Mouse (Mus musculus) megakaryocyte, embryonic 14.5 days (primary cell): ENCODE measurements around the gene Vps25. TPM values are rescaled to one million over a fixed set of nuclear protein-coding genes. Genes with fewer than 3 reads are reported as not detected.

ENCODE experiments used
- H3K27me3 ChIP-seq: replicated peaks from 2 replicates; pipeline ENCODE3; 2012; ENCODE audit warnings: inconsistent platforms
- H3K36me3 ChIP-seq: replicated peaks from 2 replicates; pipeline ENCODE3; 2012; ENCODE audit warnings: low read length, inconsistent platforms, mixed read lengths
- H3K4me1 ChIP-seq: 2 replicates; pipeline ENCODE4 v1.6.1; 2012; ENCODE audit warnings: inconsistent platforms
- H3K4me3 ChIP-seq: replicated peaks from 2 replicates; pipeline ENCODE3; 2012; ENCODE audit warnings: moderate library complexity, mild to moderate bottlenecking, inconsistent platforms
- H3K9me3 ChIP-seq: 2 replicates; pipeline ENCODE4 v1.6.1; 2012; ENCODE audit warnings: inconsistent platforms
- FLI1 ChIP-seq: IDR thresholded peaks from 2 replicates; pipeline ENCODE4 v1.6.1; 2012; ENCODE audit warnings: low read length, inconsistent platforms, mixed read lengths
- GATA1 ChIP-seq: IDR thresholded peaks from 3 replicates; pipeline ENCODE4 v1.6.1; 2012; ENCODE audit warnings: mixed read lengths, low read length, inconsistent platforms, borderline replicate concordance
- polyA plus RNA-seq: library from polyadenylated mRNA; stranded (reverse); fragments of >175 nt; gene quantifications from 2 replicates; pipeline ENCODE4 v1.2.3, GENCODE M21; 2012; ENCODE audit warnings: low replicate concordance; ENCODE audit not compliant: insufficient read depth

Vps25 gene
- polyA plus RNA-seq, 1 experiment = 168 TPM

DNA sequence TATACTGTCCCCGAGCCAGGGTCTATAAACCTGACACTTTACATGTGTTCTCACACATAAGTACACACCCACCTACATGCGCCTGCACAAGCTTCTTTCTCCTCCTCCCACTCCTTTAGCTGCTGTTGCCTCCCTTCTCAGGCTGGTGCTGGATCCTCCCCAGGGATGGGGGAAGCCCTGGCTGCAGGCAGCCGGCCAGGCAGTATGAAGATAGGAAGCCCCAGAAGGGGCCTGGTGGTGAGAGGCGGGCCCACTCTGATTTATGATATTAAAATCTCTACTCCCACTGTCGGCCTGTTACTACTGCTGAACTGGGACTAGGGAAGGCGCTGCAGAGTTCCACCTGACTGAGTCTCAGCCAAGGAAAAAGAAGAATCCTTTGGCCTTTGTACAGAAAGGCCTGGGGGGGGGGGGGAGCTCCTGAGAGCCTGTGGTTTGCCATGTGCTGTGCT is 5.8 kb downstream of the Vps25 start:
- Histone ChIP-seq H3K27me3 (peaks cover 38% of the 10 kb centered on the region), H3K4me1 (peaks cover 86% of the 10 kb centered on the region), H3K4me3 (peak overlapping the region; percentile 94), H3K9me3 (no peaks in the 10 kb centered on the region), H3K36me3 (peaks cover 44% of the 10 kb centered on the region)
- TF ChIP-seq GATA1 (no peak), FLI1 (no peak)

DNA sequence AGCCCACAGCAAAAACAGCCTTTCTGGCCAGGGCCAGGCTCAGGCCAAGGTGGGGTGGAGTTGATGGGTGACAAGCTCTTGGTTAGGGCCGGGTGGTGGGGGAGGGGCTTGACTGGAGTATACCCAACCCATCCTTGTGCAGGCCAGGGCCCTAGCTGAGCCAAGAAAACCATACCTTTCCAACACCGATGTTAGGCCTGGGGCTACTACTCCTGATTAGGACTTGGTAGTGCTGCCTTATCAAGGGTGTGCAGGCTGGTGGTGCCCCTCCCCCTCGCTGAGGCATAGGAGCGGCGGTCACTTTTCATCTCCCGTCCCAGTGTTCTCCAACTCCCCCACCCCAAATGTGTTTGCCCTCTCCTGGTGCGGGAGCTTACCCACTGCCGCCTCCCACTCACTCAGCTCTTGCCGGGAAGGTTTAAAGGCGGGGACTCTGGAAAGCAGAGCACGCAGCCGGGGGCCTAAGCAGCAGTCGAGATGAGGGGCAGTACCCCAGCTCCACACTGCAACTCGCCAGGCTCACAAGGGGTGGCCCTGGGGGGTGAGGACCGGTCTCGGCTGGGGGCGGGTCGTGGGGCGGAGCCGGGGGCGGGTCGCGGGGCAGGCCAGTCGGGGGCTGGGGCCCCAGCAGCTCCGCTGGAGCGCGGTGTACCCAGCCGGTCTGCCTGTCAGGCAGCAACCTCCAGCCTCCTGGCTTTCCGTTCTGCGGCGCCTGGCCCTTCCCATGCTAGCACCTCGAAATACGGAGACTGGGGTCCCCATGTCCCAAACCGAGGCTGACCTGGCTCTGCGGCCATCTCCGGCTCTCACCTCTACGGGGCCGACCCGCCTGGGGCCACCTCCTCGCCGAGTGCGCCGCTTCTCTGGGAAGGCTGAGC is 6.7 kb downstream of the Vps25 start, which contains the start of gene Wnk4:
Gene Wnk4 (plus strand): TSS at position 620 of the 878 bp plus-strand sequence.
- 0 out of 2 replicates have a peak, but pooled peaks cover 3% of the 10 kb centered on the region for H3K9me3 ChIP-seq
- H3K27me3 ChIP-seq = peaks cover 45% of the 10 kb centered on the region
- TF ChIP-seq GATA1 (no peak), FLI1 (no peak)
- H3K4me3 ChIP-seq = peak within 1 kb of the TSS; percentile 94
- peaks cover 48% of the 10 kb centered on the region for H3K36me3 ChIP-seq
- peaks cover 85% of the 10 kb centered on the region for H3K4me1 ChIP-seq

DNA sequence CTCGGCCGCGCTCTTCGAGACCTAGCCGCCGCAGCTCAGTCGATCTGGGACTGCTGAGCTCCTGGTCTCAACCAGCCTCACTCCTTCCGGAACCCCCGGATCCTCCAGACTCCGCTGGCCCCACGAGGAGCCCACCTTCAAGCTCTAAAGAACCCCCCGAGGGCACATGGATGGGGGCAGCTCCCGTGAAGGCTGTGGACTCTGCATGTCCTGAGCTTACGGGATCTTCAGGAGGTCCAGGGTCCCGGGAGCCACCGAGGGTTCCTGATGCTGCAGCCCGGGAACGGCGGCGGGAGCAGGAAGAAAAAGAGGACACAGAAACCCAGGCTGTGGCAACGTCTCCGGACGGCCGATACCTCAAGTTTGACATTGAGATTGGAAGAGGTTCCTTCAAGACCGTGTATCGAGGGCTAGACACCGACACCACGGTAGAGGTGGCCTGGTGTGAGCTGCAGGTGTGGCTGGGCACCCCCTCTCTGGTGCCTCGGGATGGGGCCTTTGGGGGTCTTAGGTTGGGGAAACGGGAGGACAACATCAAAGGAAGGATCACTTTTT is 7.4 kb downstream of the Vps25 start:
- H3K4me1 ChIP-seq = peaks cover 80% of the 10 kb centered on the region
- no peak for TF ChIP-seq FLI1
- no peak for TF ChIP-seq GATA1

DNA sequence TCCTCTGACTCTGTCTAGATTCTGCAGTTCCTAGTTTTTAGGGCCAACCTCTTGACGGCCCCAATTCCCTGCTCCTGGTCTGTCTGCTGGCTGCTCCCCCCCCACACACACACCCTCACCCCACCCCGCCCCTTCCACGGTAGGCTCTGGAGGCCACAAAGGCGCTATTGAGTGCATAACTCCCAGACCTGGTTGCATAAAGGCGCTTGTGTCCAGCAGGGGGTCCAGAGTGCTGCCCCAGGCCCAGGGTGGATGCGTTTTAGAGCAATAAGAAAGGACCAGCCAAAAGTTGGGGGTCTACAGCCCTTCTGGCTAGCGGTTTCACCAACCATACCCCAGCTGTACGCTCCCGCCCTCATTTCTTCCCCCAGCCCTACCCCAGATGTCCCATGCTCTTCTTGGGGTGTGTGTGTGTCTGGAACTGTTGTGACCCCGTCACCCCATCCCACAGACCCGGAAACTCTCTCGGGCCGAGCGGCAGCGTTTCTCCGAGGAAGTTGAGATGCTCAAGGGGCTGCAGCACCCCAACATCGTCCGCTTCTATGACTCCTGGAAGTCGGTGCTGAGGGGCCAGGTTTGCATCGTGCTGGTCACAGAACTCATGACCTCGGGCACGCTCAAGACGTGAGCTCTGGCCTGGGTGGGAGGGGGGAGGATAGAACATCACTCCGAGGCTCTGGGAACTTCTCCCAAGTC is 8.9 kb downstream of the Vps25 start:
- H3K27me3 ChIP-seq = peaks cover 63% of the 10 kb centered on the region
- H3K4me3 ChIP-seq = peak overlapping the region; percentile 84
- peaks cover 7% of the 10 kb centered on the region; the same call in 1 of the 2 replicates for H3K9me3 ChIP-seq
- no peak for TF ChIP-seq FLI1
- no peak for TF ChIP-seq GATA1
- H3K4me1 ChIP-seq = peaks cover 69% of the 10 kb centered on the region
- H3K36me3 ChIP-seq = peaks cover 30% of the 10 kb centered on the region

More for the DNA sequence above, 7.4 kb downstream of the Vps25 start:
- peaks cover 52% of the 10 kb centered on the region for H3K27me3 ChIP-seq
- H3K4me3 ChIP-seq = peak overlapping the region; percentile 94
- peaks cover 44% of the 10 kb centered on the region for H3K36me3 ChIP-seq
- H3K9me3 ChIP-seq = 0 out of 2 replicates have a peak, but pooled peaks cover 3% of the 10 kb centered on the region

DNA sequence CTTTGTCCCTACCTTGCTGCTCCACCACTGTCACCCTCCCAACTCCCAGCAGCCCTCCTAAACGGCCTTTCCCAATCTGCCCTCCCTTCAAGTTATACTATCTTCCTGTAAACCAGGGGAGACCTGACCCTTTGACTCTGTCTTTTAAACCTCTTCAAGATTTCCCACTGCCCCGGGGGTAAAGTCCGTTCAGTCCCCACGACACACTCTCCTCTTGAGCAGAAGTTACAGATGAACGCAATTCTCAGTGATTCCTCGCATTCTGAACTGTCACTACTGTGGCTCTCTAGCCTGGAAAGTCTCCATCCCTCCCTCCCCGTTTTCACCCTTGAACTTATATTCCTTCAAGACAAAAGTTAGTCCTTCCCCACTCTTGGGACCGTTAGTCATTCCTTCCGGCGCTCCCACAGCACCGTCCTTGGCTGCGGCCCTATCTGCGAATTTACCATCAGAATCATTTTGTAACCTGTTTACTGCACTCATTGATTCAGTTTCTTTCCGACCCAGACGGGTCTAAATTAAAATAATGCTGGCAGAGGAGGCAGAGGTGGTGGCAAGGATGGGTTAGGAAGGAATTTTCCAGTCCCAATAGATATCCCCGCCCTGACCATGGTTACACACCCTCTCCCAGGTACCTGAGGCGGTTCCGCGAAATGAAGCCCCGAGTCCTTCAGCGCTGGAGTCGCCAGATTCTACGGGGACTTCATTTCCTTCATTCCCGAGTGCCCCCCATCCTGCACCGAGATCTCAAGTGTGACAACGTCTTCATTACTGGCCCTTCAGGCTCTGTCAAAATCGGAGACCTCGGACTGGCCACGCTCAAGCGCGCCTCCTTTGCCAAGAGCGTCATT is 9.9 kb downstream of the Vps25 start:
- Histone ChIP-seq H3K9me3 (peaks cover 13% of the 10 kb centered on the region), H3K27me3 (peaks cover 68% of the 10 kb centered on the region), H3K36me3 (peaks cover 20% of the 10 kb centered on the region), H3K4me3 (no peak overlapping the region), H3K4me1 (peaks cover 64% of the 10 kb centered on the region)
- no peak for TF ChIP-seq GATA1
- no peak for TF ChIP-seq FLI1

DNA sequence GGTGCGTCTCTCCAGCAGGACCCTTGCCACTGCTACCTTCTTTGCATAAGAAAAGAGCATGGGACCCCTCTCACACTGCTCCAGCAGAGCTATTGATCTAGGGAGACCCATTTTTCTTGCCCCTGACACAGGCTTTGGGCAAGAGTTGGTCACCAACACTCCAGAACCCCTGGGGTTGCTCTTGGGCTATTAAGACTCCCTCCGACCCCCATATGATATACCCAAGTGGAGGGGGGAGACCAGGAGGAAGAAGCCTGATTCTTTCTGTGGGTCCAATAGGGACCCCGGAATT is 10.4 kb downstream of the Vps25 start:
- Histone ChIP-seq H3K36me3 (peaks cover 15% of the 10 kb centered on the region), H3K27me3 (peaks cover 74% of the 10 kb centered on the region), H3K9me3 (peaks cover 13% of the 10 kb centered on the region), H3K4me3 (no peak overlapping the region), H3K4me1 (peaks cover 59% of the 10 kb centered on the region)
- TF ChIP-seq FLI1 = no peak

DNA sequence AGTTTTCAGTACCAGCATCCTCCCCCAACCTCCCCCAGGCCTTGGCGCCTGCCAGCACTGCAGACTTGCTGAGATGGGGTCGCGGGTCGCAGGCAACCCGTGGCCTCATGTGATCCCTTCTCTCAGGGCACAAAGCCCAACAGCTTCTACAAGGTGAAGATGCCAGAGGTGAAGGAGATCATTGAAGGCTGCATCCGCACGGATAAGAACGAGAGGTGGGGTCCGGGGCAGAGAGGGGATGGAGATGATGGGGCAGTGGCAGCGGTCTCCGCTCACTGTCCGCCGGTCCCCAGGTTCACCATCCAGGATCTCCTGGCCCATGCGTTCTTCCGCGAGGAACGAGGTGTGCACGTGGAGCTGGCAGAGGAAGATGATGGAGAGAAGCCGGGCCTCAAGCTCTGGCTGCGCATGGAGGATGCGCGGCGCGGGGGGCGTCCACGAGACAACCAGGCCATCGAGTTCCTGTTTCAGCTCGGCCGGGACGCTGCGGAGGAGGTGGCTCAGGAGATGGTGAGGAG is 11.5 kb downstream of the Vps25 start:
- H3K36me3 ChIP-seq = peaks cover 7% of the 10 kb centered on the region
- peaks cover 56% of the 10 kb centered on the region for H3K4me1 ChIP-seq
- peaks cover 83% of the 10 kb centered on the region for H3K27me3 ChIP-seq
- peaks cover 13% of the 10 kb centered on the region for H3K9me3 ChIP-seq
- peak overlapping the region; percentile 42 for H3K4me3 ChIP-seq
- TF ChIP-seq GATA1 = no peak
- no peak for TF ChIP-seq FLI1

GRCm38 (mm10) chr11:101265906-101266305 is 12.4 kb downstream of the Vps25 start:
- peaks cover 7% of the 10 kb centered on the region for H3K36me3 ChIP-seq
- TF ChIP-seq FLI1 = no peak
- no peak for TF ChIP-seq GATA1

GRCm38 (mm10) chr11:101269577-101270116 is 16.1 kb downstream of the Vps25 start:
- peaks cover 44% of the 10 kb centered on the region for H3K4me1 ChIP-seq
- H3K4me3 ChIP-seq = no peak overlapping the region
- peaks cover 13% of the 10 kb centered on the region for H3K9me3 ChIP-seq
- TF ChIP-seq FLI1 = no peak
- TF ChIP-seq GATA1 = no peak
- peaks cover 66% of the 10 kb centered on the region for H3K27me3 ChIP-seq
- peaks cover 10% of the 10 kb centered on the region for H3K36me3 ChIP-seq

More at GRCm38 (mm10) chr11:101265906-101266305, 12.4 kb downstream of the Vps25 start:
- Histone ChIP-seq H3K9me3 (peaks cover 13% of the 10 kb centered on the region), H3K4me1 (peaks cover 56% of the 10 kb centered on the region), H3K4me3 (no peak overlapping the region), H3K27me3 (peaks cover 81% of the 10 kb centered on the region)
